Mouse (Mus musculus) cerebellum, adult 8-10 months (tissue): ENCODE results near the gene Arhgef19.

Experiments used
- DNase-seq: peaks from one replicate; pipeline ENCODE4 v3.0.0; 2022

Gene Arhgef19

GRCm38 (mm10) chr4:141286860-141287517 lies 47.7 kb downstream of the Arhgef19 start:
- no peak for DNase-seq

DNA sequence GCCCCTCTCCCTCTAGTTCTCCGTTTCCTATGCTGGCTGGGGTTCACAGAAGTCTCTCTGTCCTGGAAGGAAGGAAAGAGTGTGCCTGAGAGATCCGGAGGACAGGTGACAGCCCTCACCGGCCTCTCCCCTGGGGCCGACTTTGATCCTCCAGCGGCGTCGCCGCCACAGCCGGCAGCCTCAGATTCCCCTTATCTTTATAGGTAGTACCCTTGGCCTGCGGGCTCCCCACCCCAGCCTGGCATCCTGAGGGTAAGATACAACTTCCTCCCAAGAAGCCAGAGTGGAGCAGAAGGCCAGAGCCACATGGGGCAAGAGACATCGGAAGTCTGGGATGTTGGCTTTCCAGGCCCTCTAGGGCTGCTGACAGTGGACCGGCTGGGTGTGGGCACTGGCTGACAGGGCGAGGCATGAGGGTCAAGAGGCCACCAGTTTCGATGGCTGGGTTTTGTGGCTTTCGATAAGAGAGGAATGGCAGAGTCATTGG lies 48.3 kb downstream of the Arhgef19 start:
- DNase-seq, result no peak

DNA sequence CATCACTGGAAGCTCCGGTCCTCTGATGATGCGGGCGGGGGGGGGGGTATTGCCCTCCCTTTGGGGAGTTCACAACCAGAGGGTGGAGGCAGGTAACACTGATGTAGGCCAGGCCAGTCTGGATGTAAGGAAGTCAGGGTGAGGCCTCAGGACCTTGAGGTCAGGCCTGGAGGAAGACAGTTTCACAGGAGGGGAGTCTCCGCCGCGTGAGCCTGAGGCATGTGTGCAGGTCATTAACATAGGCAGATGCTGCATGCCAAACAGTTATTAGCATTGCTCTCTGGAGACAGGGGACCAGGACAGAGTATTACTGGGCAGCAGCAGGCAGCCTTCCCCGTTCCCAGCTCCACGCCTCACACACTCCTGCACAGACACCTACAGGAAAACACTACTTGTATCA lies 48.9 kb downstream of the Arhgef19 start:
- DNase-seq, result no peak

DNA sequence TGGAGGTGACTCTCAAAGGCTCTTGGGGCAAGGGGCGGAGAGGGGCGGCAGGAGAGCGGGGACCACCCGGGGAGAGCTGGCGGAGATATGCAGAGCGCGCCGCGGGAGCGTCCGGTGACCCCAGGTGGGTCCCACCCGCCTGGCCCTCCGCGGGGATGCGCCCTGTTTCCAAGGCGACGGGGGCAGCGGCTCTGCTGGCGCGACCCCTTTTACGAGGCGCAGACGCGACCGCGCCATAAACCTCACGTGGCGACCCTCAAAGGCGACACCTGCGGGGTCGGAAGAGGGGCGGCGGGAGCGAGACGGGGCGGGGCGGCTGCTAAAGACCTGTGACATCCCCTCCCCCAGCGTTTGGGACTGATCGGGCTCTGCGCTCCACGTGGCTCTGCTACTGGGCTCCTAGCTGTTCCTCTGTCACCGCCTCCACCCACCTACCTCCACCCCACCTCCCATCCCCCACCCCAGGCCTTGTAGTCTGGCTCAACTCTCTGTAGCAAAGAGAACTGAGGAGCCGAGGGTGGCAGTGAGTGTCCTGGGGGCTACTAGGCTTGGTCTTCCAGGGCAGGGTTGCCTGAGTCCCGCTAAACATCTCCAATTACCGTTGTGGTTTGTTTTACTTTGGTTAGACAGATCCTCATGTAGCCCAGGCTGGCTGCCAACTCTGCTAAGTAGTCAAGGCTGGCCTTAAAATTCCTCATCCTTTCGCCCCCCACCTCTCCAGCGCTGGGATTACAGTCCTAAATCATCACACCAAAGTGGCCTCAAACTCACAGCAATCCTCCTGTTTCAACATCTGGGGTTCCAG lies 52.5 kb downstream of the Arhgef19 start:
- no peak for DNase-seq

DNA sequence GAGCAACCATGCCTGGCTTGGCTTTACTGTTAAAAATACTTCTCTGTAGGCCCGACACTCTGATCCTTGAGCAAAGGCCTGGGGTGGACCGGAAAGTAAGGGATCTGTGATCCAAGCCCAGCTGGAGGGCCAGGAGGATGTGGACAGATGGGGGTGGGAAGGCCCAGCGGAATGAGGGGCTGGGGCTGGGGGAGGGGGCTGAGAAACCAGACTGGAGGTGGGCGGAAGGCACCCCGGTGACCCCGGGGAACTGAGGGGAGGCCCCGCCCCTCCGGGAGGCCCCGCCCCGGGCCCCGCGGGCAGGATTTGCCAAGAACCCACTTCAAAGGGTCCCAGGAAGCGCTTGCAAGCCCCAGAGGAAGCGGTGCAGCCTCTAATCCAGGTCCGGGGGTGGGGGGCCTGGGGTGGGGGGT lies 56.5 kb downstream of the Arhgef19 start:
- no peak for DNase-seq

- no peak for DNase-seq
These were observed 58.6 kb downstream of the Arhgef19 start for GRCm38 (mm10) chr4:141297934-141298333.

DNA sequence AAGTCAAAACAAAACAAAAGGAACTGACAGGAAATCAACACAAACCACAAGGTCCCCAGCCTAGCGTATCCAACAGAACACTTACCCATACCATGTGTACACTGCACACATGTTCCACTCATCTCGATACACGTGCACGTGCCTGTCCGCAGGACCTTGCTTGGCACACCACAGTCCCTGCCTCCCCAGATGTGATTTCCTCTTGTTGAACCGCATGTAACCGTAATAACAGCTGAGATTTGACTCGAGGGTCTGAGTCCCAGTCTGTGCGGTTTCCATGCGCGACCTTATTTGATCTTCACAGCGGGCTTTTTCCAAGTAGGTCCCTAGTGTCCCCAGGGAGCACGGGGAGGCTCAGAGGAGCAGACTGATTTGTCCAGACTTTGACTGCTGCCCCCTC lies 60.1 kb downstream of the Arhgef19 start:
- DNase-seq, result no peak

DNA sequence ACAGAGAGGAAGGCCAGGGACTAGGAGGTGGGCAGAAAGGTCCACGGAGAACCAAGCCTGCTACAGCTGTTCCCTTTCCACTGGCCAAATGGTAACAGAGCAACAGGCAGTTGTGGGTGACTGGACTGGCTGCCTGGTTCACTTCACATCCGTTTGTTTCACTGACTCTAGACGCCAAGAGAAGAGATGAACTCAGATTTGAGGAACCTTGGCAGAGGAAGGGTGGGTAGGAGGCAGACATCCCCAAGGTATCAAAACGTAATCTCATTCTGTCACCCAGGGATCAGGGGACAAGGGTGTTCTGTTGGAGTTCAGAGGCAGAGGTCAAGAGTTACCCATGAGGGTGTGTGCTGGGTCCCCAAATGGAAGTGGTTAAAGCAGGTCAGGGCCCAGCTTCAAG lies 60.9 kb downstream of the Arhgef19 start:
- DNase-seq, result no peak

GRCm38 (mm10) chr4:141301116-141301553 lies 61.8 kb downstream of the Arhgef19 start, which contains the start of gene Epha2:
TSS of gene Epha2 (plus strand) at chr4:141301240.
- peak; percentile 50 for DNase-seq

GRCm38 (mm10) chr4:141301591-141302427 lies 62.5 kb downstream of the Arhgef19 start:
- no peak for DNase-seq

DNA sequence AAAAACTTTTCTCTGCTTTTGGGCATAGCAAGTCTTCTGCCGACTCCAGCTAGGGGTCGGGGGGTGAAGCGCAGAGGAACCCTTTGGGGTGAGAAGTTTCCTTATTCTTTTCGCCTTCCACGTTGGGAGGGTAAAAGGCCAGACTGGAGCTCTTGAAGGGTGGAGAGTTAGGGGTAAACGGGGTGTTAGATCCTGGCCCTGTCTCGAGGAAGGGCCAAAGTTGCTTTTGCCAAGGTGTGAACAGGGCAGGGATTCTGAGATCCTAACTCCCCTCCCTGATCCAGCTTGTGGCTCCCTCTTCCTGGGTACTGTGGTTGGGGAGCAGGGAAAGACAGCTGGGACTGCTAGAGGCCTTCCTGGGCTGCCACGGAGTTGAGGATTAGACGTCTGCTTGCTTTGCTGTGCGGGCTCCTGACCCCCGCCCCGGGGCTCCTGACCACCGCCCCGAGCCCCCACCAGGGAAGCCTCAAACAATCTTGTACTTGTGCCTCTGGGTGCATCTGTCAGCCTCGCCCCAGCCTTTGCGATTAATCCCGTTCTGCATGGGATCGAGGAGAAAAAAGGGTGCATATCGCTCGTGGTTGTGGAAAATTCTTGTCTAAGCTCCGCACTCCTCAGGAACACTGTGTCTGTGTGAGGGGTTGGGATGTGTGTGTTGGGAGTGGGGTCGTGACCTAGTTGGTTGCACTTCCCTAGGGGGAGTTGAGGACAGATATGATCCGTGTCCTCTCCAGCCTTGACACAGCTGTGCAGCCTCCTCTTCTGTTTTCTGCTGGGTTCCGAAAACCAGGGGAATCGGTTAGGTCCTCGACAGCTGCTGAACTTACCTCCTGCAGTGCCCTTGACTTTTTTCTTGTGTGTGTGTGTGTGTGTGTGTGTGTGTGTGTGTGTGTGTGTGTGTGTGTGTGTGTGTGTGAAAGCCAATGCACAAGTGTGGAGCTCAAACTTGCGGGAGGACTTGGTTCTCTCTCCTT lies 63.4 kb downstream of the Arhgef19 start:
- no peak for DNase-seq

DNA sequence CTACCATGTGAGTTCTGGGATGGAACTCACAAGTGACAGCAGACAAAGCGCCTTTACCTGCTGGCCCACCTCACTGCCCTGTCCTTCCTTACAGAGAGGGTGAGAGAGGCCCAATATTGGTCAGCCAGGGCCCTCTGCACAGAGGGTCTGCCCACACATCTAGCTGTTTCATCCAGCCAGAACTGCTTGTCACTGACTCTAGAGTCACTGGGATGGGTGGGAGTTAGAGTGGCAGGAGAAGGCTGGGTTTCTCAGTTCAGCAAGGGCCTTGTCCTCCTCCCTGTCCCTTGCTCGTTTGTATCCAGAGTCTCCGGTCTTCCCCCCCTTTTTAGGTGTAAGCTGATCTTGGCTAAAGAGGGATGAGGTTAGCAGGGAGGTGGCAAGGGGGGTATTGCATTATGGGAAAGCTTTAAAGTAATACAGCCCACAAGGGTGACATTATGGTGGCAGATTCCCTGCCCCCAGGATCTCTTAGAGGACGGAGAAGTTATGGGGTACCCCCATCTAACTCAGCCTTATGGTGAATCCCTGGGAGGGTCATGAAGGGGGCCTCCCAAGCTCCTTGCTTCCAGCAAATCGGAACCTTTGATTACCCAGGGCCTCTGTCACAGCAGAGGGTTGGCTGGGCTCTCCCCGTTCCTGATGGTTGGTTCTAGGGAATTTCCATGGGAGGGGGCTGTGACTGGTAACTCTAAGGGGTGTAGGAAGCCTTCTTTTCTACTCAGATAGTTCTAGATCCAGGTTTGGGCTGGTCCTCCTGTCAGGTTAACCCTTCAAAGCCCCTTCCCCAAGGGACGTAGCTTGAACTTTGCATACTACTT lies 64.3 kb downstream of the Arhgef19 start:
- DNase-seq, result no peak

GRCm38 (mm10) chr4:141304223-141304611 lies 64.9 kb downstream of the Arhgef19 start:
- DNase-seq, result no peak

- no peak for DNase-seq
These were observed 66.8 kb downstream of the Arhgef19 start for GRCm38 (mm10) chr4:141306057-141306456.
